Mouse (Mus musculus) G1E-ER4 (cell line): ENCODE data around the gene Cacna1s. TPM values are rescaled to one million over a fixed set of nuclear protein-coding genes. Genes with fewer than 3 reads are reported as not detected.

Source experiments
- GATA1 ChIP-seq: IDR thresholded peaks from one replicate; pipeline ENCODE4 v1.8.0; 2012; ENCODE audit warnings: low read length, inconsistent platforms
- polyA plus RNA-seq: library from polyadenylated mRNA; stranded (reverse); fragments of >175 nt; gene quantifications from 2 replicates; pipeline ENCODE4 v1.2.3, GENCODE M21; 2012

Cacna1s gene
- polyA plus RNA-seq, 1 experiment = not detected

DNA sequence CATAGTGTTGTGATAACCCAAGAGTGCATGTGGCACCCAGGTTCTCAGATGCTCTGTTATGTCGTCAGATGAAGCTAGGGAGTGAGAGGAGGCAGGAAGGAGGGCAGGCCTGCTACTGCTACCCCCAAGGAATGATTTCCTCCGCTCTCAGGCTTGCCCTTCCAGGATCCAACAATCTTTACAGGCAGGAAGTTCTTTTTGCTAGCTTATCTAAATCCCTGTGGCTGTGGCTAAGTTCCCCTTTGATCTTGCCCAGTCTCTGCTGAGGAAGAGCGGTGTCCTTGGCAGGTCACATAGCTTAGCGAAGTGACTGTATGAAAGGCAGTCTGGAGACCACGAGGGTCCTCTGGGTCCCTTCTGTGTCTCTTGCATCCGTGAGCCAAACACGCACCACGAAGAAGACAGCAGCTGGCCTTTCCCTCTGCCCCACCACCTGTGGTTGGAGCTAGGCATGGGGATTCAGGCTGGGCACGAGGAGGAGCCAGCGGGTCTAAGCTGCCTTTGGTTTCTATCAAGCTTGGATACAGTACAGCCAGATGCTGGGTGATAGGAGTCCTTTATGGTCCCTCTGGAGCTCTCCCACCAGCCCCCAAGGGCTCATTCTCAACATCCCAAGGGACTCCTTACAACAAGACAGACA lies 85.8 kb downstream of the Cacna1s start:
- no peak for TF ChIP-seq GATA1

DNA sequence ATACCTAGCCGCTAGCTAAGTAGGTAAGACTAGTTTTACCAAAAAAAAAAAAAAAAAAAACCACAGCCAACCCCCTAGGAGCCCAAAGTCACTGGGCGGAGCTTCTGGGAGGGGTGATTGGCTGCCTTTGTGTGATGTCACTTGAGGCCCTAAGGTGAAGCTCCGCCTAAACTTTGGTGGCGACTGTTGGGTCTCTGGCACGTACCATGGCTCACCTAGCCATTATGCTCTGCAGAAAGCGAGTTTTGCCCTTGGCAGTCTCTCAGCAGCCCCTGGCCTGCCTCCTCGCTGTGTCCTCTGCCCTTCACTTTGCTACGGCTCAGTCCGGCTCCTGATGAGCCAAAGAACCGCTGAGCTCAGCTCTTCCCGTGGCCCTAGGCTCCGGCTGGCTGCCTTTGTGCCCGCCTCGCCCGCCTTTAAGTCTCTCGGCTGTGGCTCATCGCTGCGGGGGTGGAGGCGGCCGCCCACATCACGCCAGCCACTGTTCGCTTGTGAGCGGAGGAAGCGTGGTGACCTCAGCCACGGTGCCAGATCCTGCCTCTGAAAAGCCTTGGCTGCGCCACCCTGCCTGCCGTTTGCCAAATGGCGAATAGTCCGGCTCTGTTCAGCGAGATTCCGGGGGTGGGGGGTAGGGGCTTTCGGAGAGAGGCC lies 87.6 kb downstream of the Cacna1s start:
- no peak for TF ChIP-seq GATA1

DNA sequence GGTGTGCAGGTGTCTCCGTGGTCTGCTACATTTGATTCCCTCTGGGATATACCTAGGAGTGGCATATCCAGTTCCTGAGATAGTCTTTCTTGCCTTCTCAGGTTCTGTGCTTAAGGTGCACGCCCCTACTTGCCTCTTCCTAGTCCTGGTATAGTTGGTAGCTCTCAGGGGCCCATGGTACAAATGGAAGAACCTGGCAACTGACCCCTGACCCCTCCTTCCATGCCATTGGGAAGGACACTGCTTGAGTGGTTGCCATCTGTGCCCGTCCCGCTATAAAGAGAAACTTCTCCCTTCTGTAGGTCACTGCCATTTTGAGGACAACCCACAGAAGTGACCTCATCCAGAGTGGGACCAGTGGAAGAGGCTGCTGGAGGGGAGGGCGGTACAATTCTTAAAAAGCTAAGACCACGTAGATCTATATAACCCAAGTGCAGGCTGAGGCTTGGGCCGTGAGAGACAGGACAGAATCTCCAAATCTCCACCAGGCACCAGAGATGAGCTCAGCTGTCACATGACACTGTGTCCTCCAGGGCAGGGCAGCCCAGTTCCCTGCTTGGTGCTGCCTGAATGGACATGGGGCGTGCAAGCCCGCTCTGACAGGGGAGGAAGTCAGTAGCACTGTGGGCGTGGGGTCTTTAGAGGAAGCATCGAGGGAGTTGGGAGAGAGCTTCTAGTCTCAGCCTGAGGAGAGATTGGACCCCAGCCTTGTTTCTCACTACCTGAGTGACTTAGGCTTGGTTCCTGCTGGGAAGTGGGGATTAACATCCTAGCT lies 88.8 kb downstream of the Cacna1s start:
- no peak for TF ChIP-seq GATA1

- TF ChIP-seq GATA1 = no peak
Measured at GRCm38 (mm10) chr1:136142336-136142735, 89.8 kb downstream of the Cacna1s start.

DNA sequence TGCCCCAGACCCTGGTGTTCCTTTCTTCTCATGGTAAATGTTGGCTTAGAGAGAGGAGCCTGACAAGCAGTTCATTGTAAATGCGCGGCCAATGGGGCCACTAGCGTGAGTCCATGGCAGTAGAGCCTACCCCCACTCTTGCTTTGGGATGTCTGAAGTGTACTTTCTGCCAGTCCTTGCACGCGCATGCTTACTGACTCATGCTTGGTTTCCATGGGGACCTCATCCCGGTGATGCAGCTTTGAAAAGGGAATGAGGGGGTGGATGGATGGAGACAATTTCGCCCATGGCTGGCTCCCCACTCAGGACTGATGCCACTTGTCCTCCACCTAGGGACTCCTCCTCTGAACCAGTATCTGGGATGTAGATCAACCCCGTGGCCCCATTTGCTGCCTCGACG lies 91.0 kb downstream of the Cacna1s start:
- TF ChIP-seq GATA1 = no peak

DNA sequence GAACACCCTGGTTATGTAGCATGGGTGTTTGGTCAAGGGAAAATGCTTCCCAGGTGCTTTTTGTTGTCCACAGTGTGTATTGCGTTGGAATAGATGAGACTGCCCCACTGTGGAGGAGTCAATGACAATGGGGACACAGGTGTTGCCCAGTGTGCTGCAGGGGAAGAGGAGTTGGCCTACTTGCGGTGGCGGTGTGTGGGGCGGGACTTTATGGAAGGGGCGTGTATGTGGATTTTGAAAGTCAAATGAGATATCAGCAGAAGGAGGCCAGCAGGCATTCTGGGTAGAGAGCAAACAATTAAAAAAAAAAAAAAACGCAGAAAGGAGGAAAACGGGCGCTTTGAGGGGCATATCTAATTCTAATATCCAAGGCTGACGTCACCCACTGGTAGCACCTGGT lies 97.2 kb downstream of the Cacna1s start:
- no peak for TF ChIP-seq GATA1

GRCm38 (mm10) chr1:136151371-136151770 lies 98.8 kb downstream of the Cacna1s start:
- TF ChIP-seq GATA1 = no peak

DNA sequence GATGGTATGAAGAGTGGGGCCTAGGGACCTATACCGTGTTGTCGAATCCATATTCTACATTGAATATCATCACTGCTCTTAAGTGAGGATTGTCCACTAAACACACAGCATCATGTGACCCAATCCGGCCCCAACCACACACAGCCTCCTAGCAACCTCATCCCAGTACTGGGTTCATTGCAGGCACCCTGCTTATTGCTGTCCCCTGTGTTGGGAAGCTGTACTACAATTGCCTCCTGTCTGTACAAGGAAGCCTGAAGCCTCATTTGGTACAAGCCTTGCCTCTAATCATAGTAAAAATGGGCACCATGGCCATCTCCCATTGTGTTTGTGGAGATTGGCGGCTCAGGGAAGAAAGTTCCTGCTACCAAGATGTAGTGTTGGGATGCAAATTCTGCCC lies 103.8 kb downstream of the Cacna1s start:
- TF ChIP-seq GATA1 = no peak

- no peak for TF ChIP-seq GATA1
Measured at GRCm38 (mm10) chr1:136156951-136157350, 104.4 kb downstream of the Cacna1s start.

GRCm38 (mm10) chr1:136159830-136160229 lies 107.3 kb downstream of the Cacna1s start:
- TF ChIP-seq GATA1 = no peak

DNA sequence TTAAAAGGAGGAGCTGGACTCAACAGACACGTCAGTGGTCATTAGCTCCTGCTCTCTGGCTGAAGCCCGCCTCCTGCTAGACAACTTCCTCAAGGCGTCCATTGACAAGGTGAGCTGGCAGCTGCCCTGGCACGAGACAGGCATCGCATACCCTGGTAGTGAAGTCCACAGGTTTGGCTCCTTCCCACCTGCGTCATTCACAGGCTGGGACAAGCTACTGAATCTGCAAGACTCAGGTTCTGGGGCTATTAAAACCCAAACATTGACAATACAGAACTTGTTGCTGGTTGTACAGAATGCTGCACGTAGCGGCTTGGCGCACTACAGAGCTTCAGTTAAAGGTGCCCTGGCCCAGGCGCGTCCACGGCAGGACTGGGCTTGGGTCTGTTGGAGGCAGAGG lies 107.7 kb downstream of the Cacna1s start:
- no peak for TF ChIP-seq GATA1

DNA sequence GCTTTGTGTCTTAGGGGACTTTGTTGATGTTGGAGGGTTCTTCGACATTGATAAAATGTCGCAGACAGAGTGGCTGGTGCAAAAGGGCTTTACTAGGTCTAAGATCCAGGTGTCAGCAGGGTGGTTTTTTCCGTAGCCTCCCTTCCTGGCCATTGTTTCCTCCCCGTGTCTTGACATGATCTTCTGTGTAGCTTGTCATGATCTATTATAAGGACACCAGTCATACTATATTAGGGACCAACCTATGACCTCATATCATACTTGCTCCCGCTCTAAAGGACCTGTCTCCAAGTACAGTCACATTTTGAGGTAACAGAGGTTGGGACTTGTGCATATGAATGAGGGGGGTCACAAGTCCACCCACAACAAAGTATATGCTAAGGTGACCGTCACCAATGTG lies 108.4 kb downstream of the Cacna1s start:
- no peak for TF ChIP-seq GATA1

DNA sequence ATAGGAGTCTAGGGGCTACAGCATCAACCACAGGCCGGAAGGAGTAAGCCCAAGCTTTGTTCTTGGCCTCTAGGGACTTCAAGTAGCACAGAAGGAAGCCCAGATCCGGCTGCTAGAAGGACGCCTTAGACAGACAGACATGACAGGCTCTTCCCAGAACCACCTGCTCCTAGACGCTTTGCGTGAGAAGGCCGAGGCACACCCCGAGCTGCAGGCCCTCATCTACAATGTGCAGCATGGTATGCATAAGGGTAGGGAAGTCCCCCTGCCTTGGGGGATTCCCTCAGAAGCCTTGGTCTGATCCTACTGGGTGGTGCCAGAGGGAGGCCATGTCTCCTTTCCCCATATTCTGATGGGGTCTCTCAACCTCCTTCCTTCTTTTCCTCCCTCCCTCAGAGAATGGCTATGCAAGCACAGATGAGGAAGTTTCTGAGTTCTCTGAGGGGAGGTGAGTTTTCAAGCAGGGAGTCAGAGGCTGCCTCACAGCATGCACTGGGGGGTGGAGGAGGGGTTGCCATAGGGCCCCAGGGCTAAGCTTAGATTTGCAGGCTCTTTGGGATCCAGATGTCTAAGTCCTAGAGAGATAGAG lies 108.9 kb downstream of the Cacna1s start:
- TF ChIP-seq GATA1 = no peak

DNA sequence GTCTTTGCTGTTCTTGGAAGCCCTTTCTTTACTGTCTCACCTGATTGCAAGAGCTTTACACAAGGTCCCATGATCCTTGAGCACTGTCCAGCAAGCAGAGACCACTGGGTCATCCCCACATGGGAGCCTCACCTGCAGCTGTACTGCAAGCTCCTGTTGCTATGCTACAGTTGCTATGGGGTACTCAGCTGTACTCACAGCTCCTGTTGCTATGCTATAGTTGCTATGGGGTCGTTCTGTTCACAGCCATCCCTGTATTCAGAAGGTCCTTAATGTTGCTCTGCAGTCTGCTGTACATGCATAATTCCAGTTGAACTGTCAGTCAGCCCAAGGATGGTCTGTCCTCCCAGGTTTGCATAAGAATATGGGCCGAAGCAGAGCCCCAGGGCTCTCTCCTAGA lies 112.9 kb downstream of the Cacna1s start:
- TF ChIP-seq GATA1 = no peak

DNA sequence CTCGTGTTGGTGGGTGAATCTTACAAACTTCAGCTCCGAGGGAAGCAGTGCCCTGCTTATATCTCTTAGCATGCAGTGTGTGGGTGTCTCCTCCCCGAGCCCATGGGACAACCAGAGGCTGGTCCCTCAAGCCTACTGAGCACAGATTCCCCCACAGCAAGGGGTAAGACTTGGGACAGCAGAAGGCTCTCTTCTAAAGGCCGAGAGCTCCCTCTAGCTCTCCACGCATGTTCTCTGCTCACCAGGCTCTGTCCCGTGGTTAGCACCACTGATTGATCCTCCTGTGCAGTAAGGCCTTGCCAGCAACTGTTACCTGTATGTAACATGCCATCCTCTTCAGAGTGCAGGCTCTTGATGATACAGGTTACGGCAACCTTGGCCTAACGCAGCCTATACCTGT lies 115.1 kb downstream of the Cacna1s start:
- no peak for TF ChIP-seq GATA1

Other genes with a start within 250 kb of the Cacna1s start
- not detected in 2 replicates for gene Lad1, start 234.2 kb upstream of the Cacna1s start, polyA plus RNA-seq
- gene Tnnt2, start 216.4 kb upstream of the Cacna1s start, polyA plus RNA-seq = not detected in 2 replicates
- gene Pkp1, start 133.5 kb upstream of the Cacna1s start, polyA plus RNA-seq = not detected in 2 replicates
- not detected in 2 replicates for gene Igfn1, start 46.4 kb upstream of the Cacna1s start, polyA plus RNA-seq
- gene Tmem9, start 44.6 kb upstream of the Cacna1s start, polyA plus RNA-seq = 69.9 and 94.1 TPM in 2 replicates
- 0.26 and 0.44 TPM in 2 replicates for gene Ascl5, start 1.9 kb upstream of the Cacna1s start, polyA plus RNA-seq
- 31.1 and 33.0 TPM in 2 replicates for gene Kif21b, start 78.6 kb downstream of the Cacna1s start, polyA plus RNA-seq
- gene Mroh3, start 160.1 kb downstream of the Cacna1s start, polyA plus RNA-seq = not detected in 2 replicates
- gene Inava, start 181.5 kb downstream of the Cacna1s start, polyA plus RNA-seq = 0.05 and 0.19 TPM in 2 replicates
- not detected in 2 replicates for gene Gpr25, start 208.1 kb downstream of the Cacna1s start, polyA plus RNA-seq